Mouse (Mus musculus): ENCODE measurements at regions not wholly inside any gene's neighbourhood (a gene's known extent, or its start where the extent isn't known, plus 50 kb on each side); places are given as distances from the start of the nearest gene placed in this dataset.

DNA sequence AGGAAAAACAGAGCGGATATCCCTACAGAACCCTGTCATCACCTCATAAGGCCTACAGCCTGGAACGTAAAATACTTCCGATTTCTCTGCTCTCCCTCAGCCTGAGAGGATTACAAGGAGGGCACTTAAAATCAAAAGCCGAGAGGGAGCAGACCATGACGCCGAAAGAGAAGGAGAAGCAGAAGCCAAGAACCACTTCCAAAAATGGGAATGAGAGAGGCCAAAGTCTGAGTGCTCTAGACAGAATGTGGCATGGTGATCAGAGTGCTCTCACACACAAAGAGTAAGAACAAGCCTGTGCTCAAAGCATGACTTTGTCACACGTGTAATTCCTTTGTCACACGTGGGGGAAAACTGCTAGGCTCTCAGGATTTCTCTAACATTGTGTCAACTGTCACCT is 125.9 kb downstream of the Hlx start:
- no peak for DNase-seq (ENCODE audit: low spot score in 2 of 2)

DNA sequence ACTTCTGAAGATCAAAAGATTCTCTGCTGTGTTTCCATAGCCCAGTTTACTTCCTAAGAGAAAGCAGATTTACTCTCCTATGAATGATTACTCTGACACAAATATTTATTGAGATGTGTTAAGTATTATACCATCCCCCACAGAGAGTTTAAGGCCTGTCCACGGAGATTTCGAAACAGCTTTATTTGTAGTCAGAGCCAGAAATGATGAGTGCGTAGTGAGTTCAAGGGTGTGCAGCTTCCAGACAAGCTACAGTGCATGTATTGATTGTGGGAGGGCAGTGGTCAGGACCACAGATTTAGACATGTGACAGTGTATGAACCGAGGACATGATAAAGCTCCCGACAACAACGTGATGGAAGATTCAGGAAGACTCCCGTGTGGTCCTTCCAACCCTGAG is 126.8 kb downstream of the Hlx start:
- no peak for DNase-seq (ENCODE audit: low spot score in 2 of 2)

DNA sequence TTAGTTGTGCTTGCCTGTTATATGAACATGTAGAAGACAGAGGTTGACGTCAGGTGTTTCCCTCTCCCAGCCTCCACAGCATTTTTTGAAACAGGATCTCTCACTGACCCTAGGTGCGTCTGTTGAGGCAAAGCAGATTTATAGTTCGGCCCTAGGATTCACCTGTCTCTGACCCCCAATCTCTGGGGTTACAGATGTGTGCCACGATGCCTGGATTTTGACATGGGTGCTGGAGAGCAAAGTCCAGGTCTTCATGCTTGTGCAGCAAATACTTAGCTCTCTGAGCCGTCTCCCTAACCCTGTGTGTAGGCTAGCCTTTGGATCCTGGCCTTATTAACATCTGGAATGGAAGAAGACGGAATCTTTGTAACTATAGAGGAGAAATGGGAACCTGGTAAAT is 129.3 kb downstream of the Hlx start:
- DNase-seq (ENCODE audit: low spot score in 2 of 2) = no peak

DNA sequence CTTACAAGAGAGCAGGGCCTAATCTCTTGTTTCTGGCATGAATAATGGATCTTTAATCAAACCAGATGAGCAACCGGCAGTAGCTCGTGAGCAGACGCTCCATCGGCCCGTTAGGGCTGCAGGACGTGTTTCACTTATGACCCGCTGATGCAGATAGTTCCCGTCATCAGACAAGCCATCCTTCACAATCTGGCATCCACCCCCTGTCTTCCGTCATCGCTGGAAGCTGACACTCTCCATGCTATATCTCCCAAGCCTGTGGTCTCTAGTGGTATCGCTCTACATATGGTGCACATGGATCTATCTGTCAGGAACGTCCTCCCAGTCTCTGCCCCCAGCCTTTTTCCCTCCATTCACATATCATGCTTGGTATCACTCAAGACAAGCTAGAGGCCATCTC is 137.0 kb downstream of the Hlx start:
- no peak for DNase-seq (ENCODE audit: low spot score in 2 of 2)

DNA sequence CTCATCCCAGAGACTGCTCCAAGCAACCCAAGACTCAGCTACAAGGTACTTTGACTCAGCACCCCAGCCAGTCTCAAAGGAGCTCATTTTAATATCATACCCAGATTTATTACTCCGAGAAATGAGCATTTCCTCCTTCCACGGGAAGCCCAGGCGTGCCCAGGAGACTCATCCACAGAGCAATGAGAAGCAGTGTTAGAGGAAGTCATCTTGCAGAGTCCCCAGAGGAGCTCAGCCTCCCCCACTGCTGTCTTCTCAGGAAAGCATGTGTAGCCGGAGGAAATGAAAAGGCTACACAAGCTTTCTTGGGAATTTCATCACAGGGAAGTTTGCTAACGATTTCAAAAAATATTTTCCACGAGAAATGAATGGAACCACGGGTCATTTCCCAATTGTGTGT is 141.8 kb downstream of the Hlx start:
- no peak for DNase-seq (ENCODE audit: low spot score in 2 of 2)

DNA sequence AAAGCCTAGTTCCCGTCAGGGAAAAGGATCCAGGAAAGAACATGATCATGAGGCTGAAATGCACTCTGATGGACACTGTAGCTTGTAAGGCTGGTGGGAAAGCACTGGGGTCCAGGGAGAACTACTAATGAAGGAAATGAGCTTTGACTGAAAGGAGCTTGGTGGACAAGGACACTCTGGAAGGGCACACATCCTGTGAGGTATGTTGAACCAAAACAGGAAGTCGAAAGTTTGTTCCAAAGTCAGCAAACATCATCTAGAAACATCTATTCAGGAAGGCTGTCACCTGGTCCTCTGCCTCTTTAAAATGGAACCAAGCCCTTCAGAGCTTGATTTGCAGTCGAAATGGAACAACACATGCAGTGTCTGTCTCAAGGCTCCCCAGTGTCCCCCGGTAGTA is 143.1 kb downstream of the Hlx start:
- DNase-seq (ENCODE audit: low spot score in 2 of 2) = no peak

DNA sequence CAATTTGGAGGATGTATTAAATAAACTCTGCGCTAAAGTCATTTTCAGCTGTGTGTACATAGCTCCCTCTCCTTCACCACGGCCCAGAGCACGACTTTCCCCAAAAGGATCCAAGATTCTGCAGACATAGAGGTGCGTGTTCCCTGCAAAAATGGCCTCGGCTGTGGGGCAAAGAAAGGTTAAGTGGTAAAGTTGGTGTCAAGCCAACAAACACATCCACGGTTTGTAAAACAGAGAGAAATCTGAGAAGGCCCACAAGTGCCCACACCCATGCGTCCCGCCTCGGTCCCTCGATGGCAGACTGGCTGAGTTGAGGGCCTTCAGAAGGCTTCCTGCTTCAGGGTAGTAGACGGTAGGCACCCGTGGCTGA is 147.9 kb downstream of the Hlx start:
- DNase-seq (ENCODE audit: low spot score in 2 of 2) = no peak

DNA sequence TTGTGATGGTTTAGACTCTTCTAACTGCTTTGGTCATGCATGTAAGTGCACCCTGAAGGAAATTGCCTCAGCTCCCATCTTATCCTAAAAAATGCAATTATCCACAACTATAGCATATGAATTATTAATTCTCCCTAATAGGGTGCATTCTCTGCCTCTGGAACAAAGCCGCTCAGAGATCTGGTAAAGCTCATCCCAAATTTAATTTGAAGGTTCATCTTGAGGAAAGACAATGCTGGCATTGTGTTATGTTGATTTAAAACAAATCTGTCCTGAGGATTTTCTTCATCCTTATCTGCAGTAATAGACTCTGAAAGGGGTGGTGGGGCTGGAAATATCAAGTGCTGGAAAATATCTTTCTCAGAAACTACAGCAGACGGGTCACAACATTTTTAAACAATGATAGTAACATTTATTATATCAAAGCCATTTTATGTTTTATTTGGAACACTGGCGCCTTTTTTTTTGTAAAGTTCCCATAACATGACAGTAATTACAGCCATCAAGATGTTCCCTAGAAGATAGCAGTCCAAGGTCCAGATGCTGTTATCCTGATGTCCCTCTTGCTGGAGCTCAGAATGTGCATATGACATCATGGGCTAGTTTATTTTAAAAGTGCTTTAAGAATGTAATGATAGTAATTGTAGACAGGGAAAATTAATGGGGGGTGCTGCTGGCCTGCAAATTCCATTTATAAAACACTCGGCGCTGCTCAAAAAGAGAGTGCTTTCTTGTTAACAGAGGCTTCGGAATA is 148.5 kb downstream of the Hlx start:
- no peak for DNase-seq (ENCODE audit: low spot score in 2 of 2)

DNA sequence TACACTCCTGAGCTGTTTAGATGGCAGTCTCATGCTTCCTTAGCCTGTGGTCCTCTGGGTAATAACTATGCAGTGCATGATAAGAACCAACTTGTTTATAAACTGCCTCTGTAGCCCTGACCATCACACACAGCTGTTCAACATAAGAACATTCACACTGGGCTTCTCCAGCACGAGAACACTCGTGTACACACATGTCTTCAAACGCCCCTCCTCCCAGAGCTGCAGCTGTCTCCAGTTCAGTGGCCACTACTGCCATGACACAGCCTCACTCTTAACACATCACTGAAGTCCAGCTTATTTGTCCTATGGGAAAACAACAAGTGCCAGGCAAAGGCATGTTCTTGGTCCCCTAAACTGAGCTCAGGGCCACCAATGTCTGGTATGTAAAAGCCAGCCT is 152.9 kb downstream of the Hlx start:
- DNase-seq (ENCODE audit: low spot score in 2 of 2) = no peak

DNA sequence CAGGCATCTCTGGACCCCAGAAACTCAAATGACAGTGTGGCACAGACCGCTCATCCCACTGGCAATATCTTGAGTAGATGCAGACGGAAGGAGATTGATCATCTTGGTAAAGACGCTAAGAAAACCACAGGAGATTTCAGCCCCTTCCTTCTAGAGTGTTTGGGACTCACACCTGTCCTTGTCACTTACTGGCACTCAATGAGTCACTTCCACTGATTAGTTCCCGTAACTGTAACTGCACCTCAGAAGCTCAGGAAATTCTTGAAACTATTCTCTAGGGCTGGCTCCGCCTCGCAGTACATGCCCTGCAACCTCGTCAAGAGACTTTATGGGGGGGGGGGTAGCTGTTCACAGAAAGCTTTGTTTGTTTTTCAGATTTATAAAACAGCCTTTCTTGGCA is 155.9 kb downstream of the Hlx start:
- no peak for DNase-seq (ENCODE audit: low spot score in 2 of 2)

DNA sequence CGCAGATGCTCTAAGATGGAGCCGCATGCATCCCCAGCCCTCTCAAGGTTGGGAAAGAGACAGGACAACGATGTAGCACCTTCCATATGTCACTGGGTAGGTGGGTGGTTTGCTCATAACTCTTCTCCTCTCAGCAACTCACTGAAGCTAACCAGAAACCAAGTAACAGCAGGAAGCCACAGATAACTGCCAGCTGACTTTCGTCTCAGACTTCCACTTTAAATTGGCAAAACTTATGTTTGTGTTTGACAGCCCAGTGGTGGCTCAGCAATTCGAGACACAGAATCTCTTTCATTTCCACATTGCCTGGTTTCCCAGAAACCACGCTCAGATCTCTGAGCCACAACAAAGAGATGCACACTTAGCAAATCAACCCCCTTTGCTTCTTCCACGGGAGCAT is 159.1 kb downstream of the Hlx start:
- DNase-seq (ENCODE audit: low spot score in 2 of 2) = peak; percentile 11 to 21

DNA sequence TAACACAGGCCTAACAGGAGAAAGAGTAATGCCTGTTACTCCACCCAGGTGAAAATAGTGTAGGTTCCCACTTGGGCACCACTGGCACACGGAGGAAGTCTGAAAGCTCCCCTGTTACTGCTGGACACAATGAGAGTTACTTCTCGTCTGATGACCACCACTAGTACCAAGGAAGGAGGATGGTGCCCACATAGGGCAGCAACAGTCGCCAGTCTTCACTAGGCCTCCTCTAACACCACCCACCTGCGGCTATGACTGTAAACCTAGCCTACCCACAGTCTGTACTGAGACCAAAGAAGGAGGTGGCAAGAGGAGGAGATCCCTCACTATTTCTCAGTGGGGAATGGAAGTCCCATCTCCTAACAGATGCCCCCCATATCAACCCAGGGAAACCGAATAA is 161.7 kb downstream of the Hlx start:
- no peak for DNase-seq (ENCODE audit: low spot score in 2 of 2)

DNA sequence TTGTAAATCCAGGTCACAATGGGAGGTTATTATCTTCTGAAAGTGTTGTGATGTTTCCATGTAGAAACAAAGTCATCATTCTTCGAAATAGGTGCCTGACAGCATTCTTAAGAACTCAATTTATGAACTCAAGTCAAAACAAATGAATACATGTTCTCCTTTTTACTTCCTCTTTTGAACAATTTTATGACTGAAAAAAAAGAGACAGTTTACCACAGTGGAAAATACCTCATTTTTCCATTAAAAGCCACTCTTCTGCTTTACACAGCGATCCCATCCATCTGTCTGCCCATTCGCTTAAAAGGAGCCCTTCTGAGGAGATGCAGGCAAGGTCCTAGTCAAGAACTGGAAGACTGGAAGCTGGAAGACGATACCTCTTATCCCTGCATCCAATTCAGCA is 169.5 kb downstream of the Hlx start:
- DNase-seq (ENCODE audit: low spot score in 2 of 2) = no peak

DNA sequence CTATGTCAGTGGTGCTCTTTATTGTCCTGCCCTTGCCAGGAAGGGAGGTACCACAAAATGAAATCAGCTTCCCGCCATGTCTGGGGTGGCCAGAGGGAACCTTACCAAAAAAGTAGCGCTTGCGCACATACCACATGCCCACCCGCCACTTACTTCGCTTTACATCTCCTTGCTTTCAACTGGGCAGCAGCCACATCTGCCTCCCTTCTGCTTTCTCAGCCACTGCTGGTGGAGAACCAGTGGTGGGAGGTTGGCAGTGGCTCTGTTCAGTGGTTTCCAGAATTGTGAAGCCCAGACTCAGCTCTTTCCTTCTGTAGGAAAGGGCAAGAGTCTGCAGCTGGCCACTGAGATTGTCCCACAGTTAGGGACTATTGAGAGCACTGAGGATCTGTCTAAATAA is 170.2 kb downstream of the Hlx start:
- no peak for DNase-seq (ENCODE audit: low spot score in 2 of 2)

DNA sequence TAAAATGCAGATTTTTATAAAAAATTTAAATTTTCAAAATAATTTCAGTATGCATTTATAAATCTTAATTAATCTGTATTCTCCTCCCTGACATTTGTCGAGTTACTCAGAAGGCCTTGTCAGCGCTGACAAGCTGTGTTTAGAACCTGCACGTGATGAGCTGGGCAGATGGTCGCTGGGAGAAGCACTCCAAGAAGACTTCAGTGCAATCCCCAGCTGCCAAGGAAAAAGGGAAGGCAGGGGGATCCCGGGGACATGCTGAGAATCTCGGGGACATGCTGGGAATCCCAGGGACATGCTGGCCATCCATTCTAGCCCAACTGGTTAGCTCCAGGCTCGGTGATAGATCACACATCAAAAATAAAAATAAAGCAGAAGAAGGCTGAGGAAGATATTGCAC is 172.9 kb downstream of the Hlx start:
- peak in 1 of 2 experiments; percentile 4 for DNase-seq (ENCODE audit: low spot score in 2 of 2)

DNA sequence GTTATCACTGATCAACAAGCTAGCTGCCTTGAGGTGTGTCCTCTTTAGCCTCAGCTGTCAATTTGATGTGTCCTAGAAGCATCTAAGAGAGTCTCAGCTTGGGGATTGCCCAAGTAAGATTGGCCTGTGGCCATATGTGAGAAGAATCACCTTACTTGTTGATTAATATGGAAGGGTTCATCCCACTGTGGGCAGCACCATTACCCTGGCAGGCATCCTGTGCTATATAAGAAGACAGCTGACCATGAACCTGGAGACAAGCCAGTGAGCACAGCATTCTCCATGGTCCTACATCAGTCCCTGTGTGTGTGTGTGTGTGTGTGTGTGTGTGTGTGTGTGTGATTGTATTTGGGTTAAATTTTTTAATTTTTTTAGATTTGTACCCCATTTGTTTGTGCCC is 178.6 kb downstream of the Hlx start:
- DNase-seq (ENCODE audit: low spot score in 2 of 2) = no peak

DNA sequence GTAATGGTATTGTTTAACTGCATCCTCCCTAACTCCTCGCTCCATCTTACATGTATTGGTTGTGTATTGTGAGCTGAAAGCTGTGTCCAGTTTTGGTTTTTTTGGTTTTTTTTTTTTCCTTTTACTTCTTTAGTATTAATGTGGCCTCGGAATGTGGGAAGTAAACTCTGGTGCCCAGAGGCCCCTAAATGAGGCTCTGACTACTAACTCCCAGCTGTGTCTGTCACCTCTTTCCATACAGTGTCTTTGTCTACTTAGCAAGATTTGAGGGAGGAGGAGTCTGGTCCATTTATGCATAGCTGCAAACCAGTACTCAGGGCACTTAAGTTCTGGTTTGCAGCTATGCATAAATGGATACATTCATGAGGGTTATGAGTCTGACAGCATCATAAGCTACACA is 181.9 kb downstream of the Hlx start:
- no peak for DNase-seq (ENCODE audit: low spot score in 2 of 2)

DNA sequence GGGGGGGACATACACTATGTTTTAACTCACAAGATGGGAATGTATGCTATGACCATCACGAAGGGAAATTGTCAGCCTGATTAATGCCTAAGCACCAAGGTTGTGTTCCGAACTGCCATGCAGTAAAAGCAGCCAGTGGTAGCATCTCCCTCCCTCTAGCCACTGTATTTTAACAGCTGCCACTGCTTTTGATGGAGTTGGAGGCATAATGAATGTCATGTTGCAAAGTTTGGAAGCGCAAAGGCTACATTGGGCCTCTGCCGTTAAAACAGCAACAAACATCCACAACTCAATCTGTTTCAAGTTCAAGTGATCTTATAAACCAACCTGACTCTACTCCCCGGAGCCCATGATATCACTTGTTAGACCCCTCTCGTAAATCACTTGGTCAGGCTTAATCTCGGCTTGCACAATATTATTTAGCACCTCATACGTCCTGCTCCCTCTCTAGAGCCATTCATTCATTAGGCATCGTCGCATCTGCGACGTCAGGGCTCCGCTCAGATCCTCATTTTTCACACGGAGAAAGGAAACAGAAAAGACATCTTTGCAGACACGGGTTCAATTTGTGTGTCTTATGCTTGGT is 184.7 kb downstream of the Hlx start:
- no peak for DNase-seq (ENCODE audit: low spot score in 2 of 2)

DNA sequence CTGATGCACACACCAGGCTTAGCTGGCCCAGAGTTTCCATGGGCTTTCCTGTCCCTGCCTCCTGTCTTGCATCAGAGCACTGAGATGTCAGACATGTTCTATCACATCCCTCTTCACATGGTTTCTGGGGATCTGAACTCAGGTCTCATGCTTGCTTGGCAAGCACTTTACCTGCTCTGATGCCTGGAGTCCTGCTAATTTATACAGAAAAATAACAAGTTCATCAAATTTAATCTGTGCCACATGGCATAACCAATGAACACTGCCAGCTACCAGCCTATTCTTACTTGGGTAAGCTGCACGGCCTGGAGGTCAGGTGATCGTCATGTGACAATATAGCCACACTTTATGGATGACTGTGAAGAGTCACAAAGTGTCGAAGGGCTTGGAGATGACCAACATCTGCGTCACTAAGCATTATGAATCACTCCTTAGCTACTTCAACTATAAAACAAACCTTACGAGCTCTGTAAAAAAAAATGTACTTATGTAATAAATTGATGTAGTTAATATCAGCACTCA is 186.2 kb downstream of the Hlx start:
- no peak for DNase-seq (ENCODE audit: low spot score in 2 of 2)

DNA sequence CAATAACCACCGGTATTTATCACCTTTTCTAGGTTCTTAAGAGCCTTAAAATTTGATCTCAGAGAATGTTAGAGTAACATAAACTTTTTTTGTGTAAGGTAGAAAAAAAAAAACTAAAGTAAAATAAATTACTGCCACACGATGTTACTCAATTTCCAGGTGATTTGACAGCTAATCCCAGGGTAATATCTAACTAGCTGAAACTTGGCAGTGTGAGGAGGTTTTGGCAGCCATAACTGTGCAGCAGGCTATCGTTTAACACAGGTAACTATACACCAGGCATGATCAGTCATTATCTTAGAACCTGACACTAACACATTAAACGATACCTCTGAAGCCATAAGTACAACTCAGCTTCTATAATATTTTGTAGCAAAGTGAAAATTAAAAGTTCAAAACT is 187.3 kb downstream of the Hlx start:
- no peak for DNase-seq (ENCODE audit: low spot score in 2 of 2)

DNA sequence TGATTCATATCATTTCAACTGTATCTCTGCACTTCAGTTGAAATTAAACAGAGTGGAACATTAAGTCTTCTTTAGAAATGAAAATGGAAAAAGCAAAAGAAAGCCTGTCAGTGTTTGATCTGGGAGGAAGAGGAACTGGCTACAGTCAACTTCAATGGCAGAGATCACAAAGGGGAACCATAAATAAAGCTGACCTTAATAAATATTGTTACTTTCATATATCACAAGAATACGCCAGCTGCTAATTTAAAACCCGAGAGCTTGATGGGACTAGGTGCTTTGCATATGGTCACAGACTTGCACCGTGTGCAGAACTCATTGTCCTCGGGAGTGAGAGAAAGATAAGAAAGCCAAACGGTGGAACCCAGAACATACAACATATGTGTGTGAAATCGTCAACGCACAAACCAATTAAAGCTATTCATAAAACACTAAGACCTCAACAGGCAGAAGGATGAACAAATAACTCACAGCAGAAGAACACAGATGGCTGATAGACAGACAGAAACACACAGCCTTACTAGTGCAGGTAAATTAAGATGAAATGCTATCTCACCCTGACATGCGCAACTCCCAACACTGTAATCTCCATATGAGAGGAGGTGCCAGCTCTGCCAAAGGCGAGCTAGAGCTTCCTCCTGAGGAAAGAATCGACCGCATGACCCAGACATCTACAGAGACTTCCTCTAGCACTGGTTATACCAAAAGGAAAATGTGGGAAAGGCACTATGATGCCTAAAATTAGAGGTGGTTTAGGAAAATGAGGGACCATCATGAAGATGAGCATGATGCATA is 189.9 kb downstream of the Hlx start:
- DNase-seq (ENCODE audit: low spot score in 2 of 2) = no peak

DNA sequence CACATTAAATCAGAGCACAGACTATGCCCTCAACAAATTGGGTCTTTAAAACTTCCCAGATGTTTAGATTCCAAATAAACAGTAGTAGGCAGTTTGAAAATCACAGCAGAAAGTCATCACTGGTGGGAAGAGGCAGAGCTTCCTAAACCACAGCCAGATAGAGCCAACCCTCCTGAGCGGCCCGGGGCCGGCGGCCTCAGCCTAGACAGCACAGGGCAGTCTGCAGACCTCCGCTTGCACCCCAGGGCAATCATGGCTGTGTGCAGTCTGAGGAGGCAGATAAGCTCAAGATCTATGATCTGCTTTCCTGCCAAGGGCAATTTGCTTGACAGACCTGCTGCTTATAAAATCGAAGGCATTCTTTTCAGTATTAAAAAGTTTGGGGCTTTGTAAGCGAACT is 192.6 kb downstream of the Hlx start:
- no peak for DNase-seq (ENCODE audit: low spot score in 2 of 2)
